8 mouse cellular contexts compared by ENCODE assay signal in the genomic region with DNA sequence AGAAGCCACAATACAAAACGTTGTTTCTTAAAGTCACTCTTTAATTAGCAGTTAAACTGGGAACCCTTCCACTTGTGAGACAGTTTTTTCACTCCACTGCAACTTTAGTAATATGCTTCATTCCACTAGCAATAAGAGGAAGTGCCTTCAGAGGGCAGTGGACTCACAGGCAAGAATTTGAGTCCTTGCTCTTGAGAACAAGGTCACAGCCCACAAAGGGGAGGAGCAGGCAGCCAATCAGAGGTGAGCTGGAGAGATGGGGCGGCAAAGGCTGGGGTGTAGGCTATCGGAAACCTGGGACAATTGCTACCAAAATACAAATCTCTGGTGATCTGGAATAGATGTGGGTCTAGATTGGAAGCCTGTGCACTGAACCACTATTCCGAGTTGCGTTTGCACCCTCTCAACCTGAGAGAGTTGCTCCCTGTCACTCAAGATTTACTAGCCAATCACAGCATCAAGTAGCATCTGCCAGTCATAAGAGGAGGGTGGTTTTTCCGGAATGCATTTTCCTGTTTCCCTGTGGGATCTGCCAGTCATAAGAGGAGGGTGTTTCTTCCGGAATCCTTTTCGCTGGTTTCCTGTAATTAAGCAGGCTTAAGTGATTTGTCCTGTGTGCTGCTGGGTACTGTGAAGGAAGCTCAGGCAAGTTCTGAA. TPM values are rescaled to one million over a fixed set of nuclear protein-coding genes. Genes with fewer than 3 reads are reported as not detected.
A peak's percentile ranks its signal among the peaks of the same experiment; 100 is the strongest.
DNase-seq lines count a peak whose midpoint lies in the region; ATAC-seq and TF ChIP-seq lines count a peak whose summit lies in the region.
"Not testable (repeated sequence)": the region's sequence is repeated elsewhere in the genome, so short reads cannot be mapped to it uniquely, and the experiment has no call there.

No protein-coding gene starts in this region.

- not testable (repeated sequence) for H3K4me3 ChIP-seq in heart, embryonic 12.5 days; hindbrain, embryonic 15.5 days; kidney, postnatal 0 days (replicated peaks; ENCODE audit: low read depth, low read length); liver, embryonic 16.5 days (ENCODE audit: low read depth, low read length); midbrain, embryonic 13.5 days (replicated peaks)

- H3K9me3 ChIP-seq in heart, embryonic 12.5 days (replicated peaks); hindbrain, embryonic 15.5 days; kidney, postnatal 0 days (replicated peaks; ENCODE audit: low read length); liver, embryonic 16.5 days (replicated peaks; ENCODE audit: control insufficient read depth, low read length); midbrain, embryonic 13.5 days: not testable (repeated sequence)

- ATAC-seq in CD4-positive, CD25-positive, alpha-beta regulatory T cell, adult 4 months: peak; percentile 99
- ATAC-seq in erythroid progenitor cell, adult 5-6 weeks (replicated peaks; ENCODE audit: low FRiP score, poor library complexity, severe bottlenecking): peak; percentile 92
- peak; percentile 92 for ATAC-seq in heart, embryonic 12.5 days (ENCODE audit: insufficient number of reproducible peaks, low FRiP score)
- peak; percentile 100 for ATAC-seq in hindbrain, embryonic 15.5 days (ENCODE audit: low FRiP score, low read depth)
- ATAC-seq in kidney, postnatal 0 days (replicated peaks; ENCODE audit: low FRiP score, low read depth): peak; percentile 99
- peak; percentile 100 for ATAC-seq in liver, embryonic 16.5 days (ENCODE audit: low read depth)
- ATAC-seq in midbrain, embryonic 13.5 days: peak; percentile 98
- ATAC-seq in neutrophil, adult 5-6 weeks (ENCODE audit: extremely low read depth, insufficient number of reproducible peaks, low FRiP score, poor library complexity, severe bottlenecking): peak; percentile 99

- not testable (repeated sequence) for DNase-seq in kidney, postnatal 0 days (ENCODE audit: low spot score)

- H3K27ac ChIP-seq in heart, embryonic 12.5 days (ENCODE audit: poor library complexity, severe bottlenecking); hindbrain, embryonic 15.5 days (replicated peaks); kidney, postnatal 0 days; liver, embryonic 16.5 days (ENCODE audit: low read length); midbrain, embryonic 13.5 days: not testable (repeated sequence)

- not testable (repeated sequence) for H3K36me3 ChIP-seq in heart, embryonic 12.5 days; hindbrain, embryonic 15.5 days; kidney, postnatal 0 days (ENCODE audit: insufficient read depth, low read length); liver, embryonic 16.5 days (ENCODE audit: control insufficient read depth, insufficient read depth); midbrain, embryonic 13.5 days

- not testable (repeated sequence) for H3K4me2 ChIP-seq in heart, embryonic 12.5 days; hindbrain, embryonic 15.5 days; kidney, postnatal 0 days (ENCODE audit: low read length); liver, embryonic 16.5 days (ENCODE audit: low read depth, low read length); midbrain, embryonic 13.5 days (replicated peaks)

- H3K9ac ChIP-seq in heart, embryonic 12.5 days; hindbrain, embryonic 15.5 days; kidney, postnatal 0 days (ENCODE audit: low read depth, low read length); liver, embryonic 16.5 days (ENCODE audit: low read depth, low read length); midbrain, embryonic 13.5 days (replicated peaks): not testable (repeated sequence)

- H3K4me1 ChIP-seq in heart, embryonic 12.5 days (replicated peaks); hindbrain, embryonic 15.5 days (replicated peaks); kidney, postnatal 0 days (replicated peaks; ENCODE audit: insufficient read depth, low read length); liver, embryonic 16.5 days (ENCODE audit: control insufficient read depth, low read depth, low read length); midbrain, embryonic 13.5 days (replicated peaks): not testable (repeated sequence)

- TF ChIP-seq CTCF in kidney, postnatal 0 days (IDR thresholded peaks at IDR 0.05; ENCODE audit: low read depth): not testable (repeated sequence)

- not testable (repeated sequence) for H3K27me3 ChIP-seq in heart, embryonic 12.5 days (replicated peaks); hindbrain, embryonic 15.5 days; kidney, postnatal 0 days (ENCODE audit: insufficient read depth, low read length); liver, embryonic 16.5 days (ENCODE audit: control insufficient read depth, insufficient read depth, low read depth, low read length); midbrain, embryonic 13.5 days

- no CpG with 5 or more reads among the region's 8 CpGs for WGBS in heart, embryonic 12.5 days
- no CpG with 5 or more reads among the region's 8 CpGs for WGBS in hindbrain, embryonic 15.5 days
- WGBS in kidney, postnatal 0 days: no CpG with 5 or more reads among the region's 8 CpGs
- no CpG with 5 or more reads among the region's 8 CpGs for WGBS in liver, embryonic 16.5 days (ENCODE audit: insufficient replicate concordance)
- WGBS in midbrain, embryonic 13.5 days: no CpG with 5 or more reads among the region's 8 CpGs

RNA-seq across cellular contexts. Expression of a gene that starts 57.7 kb away (rescaled TPM):
- 10 to 100 TPM in 1 of 2 experiments, 1 to 10 TPM in 1; 9.6 to 14.9 TPM for polyA plus RNA-seq in CD4-positive, CD25-positive, alpha-beta regulatory T cell, adult 4 months (2017; shearing (Covaris generic))
- total RNA-seq in erythroid progenitor cell, adult 5-6 weeks (2015; ENCODE audit: low replicate concordance): 3.6 and 7.1 TPM in 2 replicates
- total RNA-seq in erythroid progenitor cell, adult 5-6 weeks (2017; ENCODE audit: low replicate concordance): 3.1 TPM in 1 of 2 replicates, not detected in the other
- polyA plus RNA-seq in heart, embryonic 12.5 days (2016; fragmentation: Nextera tagmentation; extraction: Ambion mirVana): 5.1 and 6.0 TPM in 2 replicates
- polyA plus RNA-seq in hindbrain, embryonic 15.5 days (2015; fragmentation: Nextera tagmentation; extraction: Ambion mirVana): 3.7 and 4.9 TPM in 2 replicates
- polyA plus RNA-seq in kidney, postnatal 0 days (2015; fragmentation: Nextera tagmentation; extraction: Ambion mirVana): 7.1 and 7.9 TPM in 2 replicates
- 1.7 and 2.0 TPM in 2 replicates for polyA plus RNA-seq in liver, embryonic 16.5 days (2015; fragmentation: Nextera tagmentation; extraction: Ambion mirVana)
- 4.3 and 4.9 TPM in 2 replicates for polyA plus RNA-seq in midbrain, embryonic 13.5 days (2015; fragmentation: Nextera tagmentation; extraction: Ambion mirVana)
- total RNA-seq in neutrophil, adult 5-6 weeks (2017): 10.9 and 15.0 TPM in 2 replicates
